20 mouse cellular contexts compared by ENCODE assay signal in genomic region chr2:22105150-22105549, GRCm38 (mm10).
DNase-seq lines count a peak whose midpoint lies in the region; ATAC-seq and TF ChIP-seq lines count a peak whose summit lies in the region.
"Had no signal": no experiment of that assay in that cellular context is flagged by ENCODE, and none has a peak within 500 bp of the region (broad histone marks: within the 10 kb centered on the region; RNA-seq: fewer than 3 reads in every experiment).

No protein-coding gene starts in this region.

- no peaks in the 10 kb centered on the region for H3K36me3 ChIP-seq in limb, embryonic 11.5 days (ENCODE audit: control insufficient read depth, insufficient read depth, low read length)
- H3K36me3 ChIP-seq in limb, embryonic 10.5 days = no peaks in the 10 kb centered on the region
- no peaks in the 10 kb centered on the region for H3K36me3 ChIP-seq in limb, embryonic 12.5 days
- no peaks in the 10 kb centered on the region for H3K36me3 ChIP-seq in stomach, embryonic 15.5 days
- H3K36me3 ChIP-seq in heart, embryonic 11.5 days (ENCODE audit: control insufficient read depth, insufficient read depth, low read length) = no peaks in the 10 kb centered on the region
- H3K36me3 ChIP-seq: heart, embryonic 13.5 days; liver, embryonic 15.5 days had no signal

- no peak overlapping the region for H3K27ac ChIP-seq in limb, embryonic 11.5 days (replicated peaks; ENCODE audit: low read depth, low read length)
- H3K27ac ChIP-seq in limb, embryonic 10.5 days = no peak overlapping the region
- no peak overlapping the region for H3K27ac ChIP-seq in limb, embryonic 12.5 days
- no peak overlapping the region; the same call in 1 of the 2 replicates for H3K27ac ChIP-seq in stomach, embryonic 15.5 days
- no peak overlapping the region for H3K27ac ChIP-seq in left cerebral cortex, adult 2 months
- no peak overlapping the region for H3K27ac ChIP-seq in heart, embryonic 11.5 days (ENCODE audit: low read depth, low read length)
- H3K27ac ChIP-seq: heart, embryonic 13.5 days; hindbrain, postnatal 0 days; liver, embryonic 15.5 days had no signal

- 15% methylated on average over 5 of the region's 5 CpGs for WGBS in limb, embryonic 11.5 days
- 37% methylated on average over 5 of the region's 5 CpGs for WGBS in limb, embryonic 10.5 days
- WGBS in limb, embryonic 12.5 days = 10% methylated on average over 5 of the region's 5 CpGs
- 11% methylated on average over 5 of the region's 5 CpGs for WGBS in stomach, embryonic 15.5 days
- WGBS in heart, embryonic 11.5 days (ENCODE audit: insufficient replicate concordance) = 58% methylated on average over 5 of the region's 5 CpGs

- intact Hi-C loops in left cerebral cortex, adult 2 months (cut with DNase I) = no loop called here

- H3K9me3 ChIP-seq in limb, embryonic 11.5 days (ENCODE audit: control insufficient read depth, low read length) = no peaks in the 10 kb centered on the region
- no peaks in the 10 kb centered on the region for H3K9me3 ChIP-seq in limb, embryonic 10.5 days (replicated peaks)
- no peaks in the 10 kb centered on the region; the same call in 1 of the 2 replicates for H3K9me3 ChIP-seq in limb, embryonic 12.5 days
- H3K9me3 ChIP-seq in stomach, embryonic 15.5 days = no peaks in the 10 kb centered on the region
- H3K9me3 ChIP-seq in heart, embryonic 11.5 days (replicated peaks; ENCODE audit: control insufficient read depth, low read length) = no peaks in the 10 kb centered on the region
- H3K9me3 ChIP-seq: heart, embryonic 13.5 days; liver, embryonic 15.5 days; megakaryocyte, embryonic 14.5 days had no signal

- H3K4me1 ChIP-seq in limb, embryonic 11.5 days (ENCODE audit: control insufficient read depth, insufficient read depth, low read length) = no peaks in the 10 kb centered on the region
- no peaks in the 10 kb centered on the region for H3K4me1 ChIP-seq in limb, embryonic 10.5 days
- H3K4me1 ChIP-seq in limb, embryonic 12.5 days (replicated peaks) = no peaks in the 10 kb centered on the region
- no peaks in the 10 kb centered on the region for H3K4me1 ChIP-seq in stomach, embryonic 15.5 days
- H3K4me1 ChIP-seq in heart, embryonic 11.5 days (ENCODE audit: control insufficient read depth, insufficient read depth, low read length) = no peaks in the 10 kb centered on the region
- H3K4me1 ChIP-seq: heart, embryonic 13.5 days; liver, embryonic 15.5 days; megakaryocyte, embryonic 14.5 days had no signal

- peak; percentile 78 for ATAC-seq in limb, embryonic 11.5 days (ENCODE audit: insufficient number of reproducible peaks, low FRiP score, low TSS enrichment, low read depth)
- peak; percentile 82; the same call in 1 of the 2 replicates for ATAC-seq in limb, embryonic 12.5 days (ENCODE audit: insufficient number of reproducible peaks, insufficient read depth, low FRiP score, low TSS enrichment, low read depth)
- peak; percentile 83 for ATAC-seq in stomach, embryonic 15.5 days (ENCODE audit: insufficient read depth, low FRiP score, low read depth)
- ATAC-seq in heart, embryonic 11.5 days (replicated peaks; ENCODE audit: insufficient number of reproducible peaks, low FRiP score, low TSS enrichment) = no peak
- ATAC-seq: activated CD4-positive, CD25-positive, alpha-beta regulatory T cell, adult 4 months; hindbrain, postnatal 0 days; Patski had no signal

- H3K9ac ChIP-seq in limb, embryonic 11.5 days (ENCODE audit: low read length) = no peak overlapping the region
- H3K9ac ChIP-seq in limb, embryonic 12.5 days (replicated peaks) = no peak overlapping the region
- H3K9ac ChIP-seq in stomach, embryonic 15.5 days = no peak overlapping the region
- no peak overlapping the region for H3K9ac ChIP-seq in heart, embryonic 11.5 days (ENCODE audit: low read depth, low read length)
- H3K9ac ChIP-seq: heart, embryonic 13.5 days; liver, embryonic 15.5 days had no signal

- DNase-seq in limb, embryonic 11.5 days (ENCODE audit: low spot score) = peak; percentile 22
- no peak for DNase-seq in limb, embryonic 10.5 days (ENCODE audit: low spot score)
- DNase-seq in fibroblast of lung, adult 2 months (ENCODE audit: low read depth) = peak; percentile 11
- DNase-seq in left cerebral cortex, adult 2 months (ENCODE audit: extremely low spot score in 1 of 2, low spot score in 2 of 2) = no peak
- no peak for DNase-seq in thymus, postnatal 14 days
- DNase-seq: adrenal gland, postnatal 14 days; cerebellum, adult 8-10 months; heart, postnatal 36 days; kidney, postnatal 10 days; lung, postnatal 10 days; retina, postnatal 1 day had no signal

- H3K27me3 ChIP-seq in limb, embryonic 11.5 days (ENCODE audit: control insufficient read depth, insufficient read depth, low read length) = no peaks in the 10 kb centered on the region
- H3K27me3 ChIP-seq in limb, embryonic 10.5 days (ENCODE audit: low read depth, poor library complexity, severe bottlenecking) = no peaks in the 10 kb centered on the region
- H3K27me3 ChIP-seq in limb, embryonic 12.5 days = no peaks in the 10 kb centered on the region
- H3K27me3 ChIP-seq in stomach, embryonic 15.5 days (replicated peaks) = no peaks in the 10 kb centered on the region
- no peaks in the 10 kb centered on the region for H3K27me3 ChIP-seq in heart, embryonic 11.5 days (ENCODE audit: control insufficient read depth, insufficient read depth, low read length)
- H3K27me3 ChIP-seq: heart, embryonic 13.5 days; liver, embryonic 15.5 days; megakaryocyte, embryonic 14.5 days; Patski had no signal

- no peak for TF ChIP-seq CTCF in left cerebral cortex, adult 2 months (IDR thresholded peaks at IDR 0.05)

- H3K4me3 ChIP-seq in limb, embryonic 11.5 days (ENCODE audit: low read depth, low read length) = no peak overlapping the region
- no peak overlapping the region for H3K4me3 ChIP-seq in limb, embryonic 10.5 days
- no peak overlapping the region for H3K4me3 ChIP-seq in limb, embryonic 12.5 days (replicated peaks)
- no peak overlapping the region for H3K4me3 ChIP-seq in stomach, embryonic 15.5 days (replicated peaks)
- H3K4me3 ChIP-seq in left cerebral cortex, adult 2 months = no peak overlapping the region
- no peak overlapping the region for H3K4me3 ChIP-seq in heart, embryonic 11.5 days (ENCODE audit: low read depth, low read length)
- H3K4me3 ChIP-seq: heart, embryonic 13.5 days; liver, embryonic 15.5 days; megakaryocyte, embryonic 14.5 days had no signal

- H3K4me2 ChIP-seq in limb, embryonic 11.5 days (ENCODE audit: low read depth, severe bottlenecking) = no peak overlapping the region
- H3K4me2 ChIP-seq in limb, embryonic 12.5 days = no peak overlapping the region
- H3K4me2 ChIP-seq in stomach, embryonic 15.5 days = no peak overlapping the region
- H3K4me2 ChIP-seq in heart, embryonic 11.5 days = no peak overlapping the region
- H3K4me2 ChIP-seq: heart, embryonic 13.5 days; liver, embryonic 15.5 days had no signal

Comparison
In these comparisons a context has a peak if more than half of its experiments do, and no peak if none do; other contexts are left out.
1. DNase-seq: peak in limb, embryonic 11.5 days (single experiment) and fibroblast of lung, adult 2 months (single experiment); none in limb, embryonic 10.5 days (single experiment), left cerebral cortex, adult 2 months (0 of 2) and thymus, postnatal 14 days (single experiment).